In genomic region chr13:114876005-114876520, GRCm38 (mm10) we compare ENCODE assay signal across 15 mouse cellular contexts.
"Had no signal": no experiment of that assay in that cellular context is flagged by ENCODE, and none has a peak within 500 bp of the region (broad histone marks: within the 10 kb centered on the region; RNA-seq: fewer than 3 reads in every experiment).

No protein-coding gene starts in this region.

- DNase-seq: kidney, adult 9 months; kidney, postnatal 14 days; kidney, postnatal 4 days; liver; liver, embryonic 13.5 days; lung, adult 2 months; lung, postnatal 14 days; lung, postnatal 4 days; midbrain, embryonic 14.5 days; thymus, adult 2 months; thymus, postnatal 25 days had no signal

- H3K9me3 ChIP-seq: limb, embryonic 10.5 days; limb, embryonic 13.5 days; liver, embryonic 13.5 days had no signal

- H3K27ac ChIP-seq: limb, embryonic 10.5 days; limb, embryonic 13.5 days; liver, embryonic 13.5 days; stomach, postnatal 0 days had no signal

- H3K9ac ChIP-seq: limb, embryonic 13.5 days; liver, embryonic 13.5 days had no signal

- H3K4me1 ChIP-seq: limb, embryonic 13.5 days; liver, embryonic 13.5 days had no signal

- H3K4me3 ChIP-seq: limb, embryonic 10.5 days; limb, embryonic 13.5 days; liver, embryonic 13.5 days had no signal

- H3K27me3 ChIP-seq: limb, embryonic 13.5 days; liver, embryonic 13.5 days had no signal

- H3K36me3 ChIP-seq: limb, embryonic 10.5 days; limb, embryonic 13.5 days; liver, embryonic 13.5 days had no signal

- H3K4me2 ChIP-seq: limb, embryonic 13.5 days; liver, embryonic 13.5 days; midbrain, embryonic 11.5 days had no signal
